Mouse (Mus musculus) left cerebral cortex, postnatal 10 days (tissue): ENCODE measurements around the gene Gli2. TPM values are rescaled to one million over a fixed set of nuclear protein-coding genes. Genes with fewer than 3 reads are reported as not detected.
A peak's percentile ranks its signal among the peaks of the same experiment; 100 is the strongest.

ENCODE experiments used
- DNase-seq, 2 experiments: peaks; one replicate each; pipeline ENCODE4 v3.0.0; 2021 to 2022; ENCODE audit warnings: low spot score in 2 of 2, mixed read lengths in 1 of 2; ENCODE audit errors: extremely low spot score in 1 of 2
- intact Hi-C: fragments of 180-260 bp; cut with DNase I; formaldehyde crosslinking; loops from one replicate; pipeline ENCODE4 v1.15.1; 2025
- total RNA-seq, 2 experiments: library from RNA; stranded (reverse); gene quantifications; 2 replicates each; pipeline ENCODE4 v1.2.3; 2021

The Gli2 gene
- total RNA-seq, 2 experiments from 2014 or later = 2.8 to 3.8 TPM

DNA sequence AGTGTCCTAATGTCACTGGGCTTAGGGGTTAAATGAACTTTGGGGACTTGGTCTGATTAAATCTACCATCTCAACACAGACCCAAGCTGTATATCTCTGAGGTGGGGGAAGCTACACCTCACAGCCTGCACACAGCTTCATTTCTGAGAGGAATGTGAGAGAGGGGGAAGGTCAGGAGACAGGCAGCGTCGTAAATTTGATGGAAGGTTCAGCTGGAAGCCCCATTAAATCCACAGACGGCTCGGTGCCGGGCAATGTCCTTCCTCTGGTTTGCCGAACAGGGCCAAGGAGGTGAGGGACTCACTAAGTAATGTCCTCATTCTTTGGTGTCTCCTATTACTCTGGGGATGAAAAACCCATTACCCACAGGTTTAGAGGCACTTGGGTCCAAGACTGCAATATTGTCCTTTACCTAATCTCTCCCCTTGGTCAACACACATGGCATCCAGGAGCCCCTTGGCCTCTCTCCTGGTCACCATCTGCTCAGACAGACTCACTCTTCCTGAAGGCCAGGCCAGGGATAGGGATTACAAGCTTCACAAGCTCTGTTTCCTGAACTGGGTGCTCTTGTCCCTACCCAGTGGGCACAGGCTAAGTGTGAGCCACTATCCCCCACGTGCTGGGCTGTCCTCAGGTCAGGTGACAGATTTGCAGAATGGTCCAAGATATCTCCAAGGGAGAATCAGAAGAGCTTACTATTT is 135.7 kb downstream of the Gli2 start:
- intact Hi-C loops = no loop called here
- no peak for DNase-seq

DNA sequence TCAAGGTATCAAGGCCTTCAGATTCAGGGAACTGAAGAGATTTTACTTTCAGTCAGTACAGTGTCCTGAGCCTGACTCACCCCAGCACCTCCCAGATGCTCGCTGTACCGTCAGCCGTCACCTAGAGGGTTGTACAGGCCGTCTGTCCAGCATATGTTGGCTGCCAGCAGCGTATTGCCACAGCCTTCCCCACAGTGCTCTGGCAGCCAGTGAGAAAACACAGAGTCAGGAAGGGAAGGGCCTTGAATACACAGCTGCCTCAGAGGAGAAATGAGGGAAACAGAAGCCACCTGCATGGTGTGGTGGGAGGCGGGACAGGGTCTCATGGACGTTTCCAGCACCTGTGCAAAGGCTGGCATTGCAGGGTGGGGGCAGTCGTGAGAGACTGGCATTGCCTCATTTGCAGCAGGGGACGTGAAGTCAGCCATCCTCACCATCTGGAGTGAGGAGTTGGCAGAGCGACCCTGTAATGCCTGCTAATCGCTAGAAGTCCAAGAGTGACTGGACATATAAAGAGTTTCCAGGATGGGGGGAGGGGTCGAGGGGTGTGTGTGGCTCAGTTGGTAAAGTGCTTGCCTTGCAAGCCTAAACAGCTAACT is 136.8 kb downstream of the Gli2 start:
- no peak for DNase-seq
- intact Hi-C loops = no loop called here

DNA sequence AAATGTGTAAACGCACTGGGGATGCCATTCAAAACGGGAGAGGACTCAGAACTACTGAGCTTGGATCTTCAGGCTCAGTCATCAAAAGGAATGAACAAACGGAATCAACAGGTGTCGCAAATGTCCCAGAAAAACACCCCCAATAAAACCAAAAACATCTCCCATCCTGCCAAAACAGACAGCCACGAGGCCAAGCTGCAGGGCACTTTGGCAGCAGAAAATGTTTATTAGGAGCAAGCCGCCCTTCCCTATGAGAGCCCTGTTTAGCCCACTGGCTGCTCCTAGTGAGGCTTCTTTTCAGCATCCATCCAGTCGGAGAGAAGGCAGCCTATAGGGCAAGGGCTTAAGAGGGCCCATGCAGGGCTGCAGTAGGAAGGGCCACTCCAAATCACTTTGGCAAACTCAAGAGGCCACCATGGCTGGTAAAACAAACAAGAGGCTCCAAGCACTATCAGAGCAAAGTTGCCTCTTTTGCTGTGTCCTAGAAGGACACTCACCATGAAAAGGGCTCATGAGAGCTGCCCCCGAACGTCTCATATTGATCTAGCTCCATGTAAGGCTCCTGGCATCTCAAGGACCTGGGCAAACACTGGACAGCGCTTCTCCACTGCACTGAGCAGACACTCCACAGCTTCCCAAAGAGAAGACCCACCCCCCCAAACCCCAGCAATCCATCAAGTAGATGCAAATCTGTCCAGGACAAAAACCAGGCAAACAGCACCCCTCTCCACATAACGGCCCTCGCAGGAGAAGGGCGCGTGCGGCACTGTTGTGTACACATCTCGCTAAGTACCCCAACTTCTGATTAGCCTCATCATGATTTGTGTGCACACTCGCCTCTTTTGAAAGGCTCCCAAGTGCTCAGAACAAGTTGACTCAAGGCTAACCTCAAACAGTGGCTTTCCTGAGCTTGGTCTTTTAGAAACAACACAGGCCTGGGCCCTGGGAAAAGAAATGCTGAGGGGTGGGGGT is 139.7 kb downstream of the Gli2 start:
- no peak for DNase-seq
- intact Hi-C loops = no loop called here

GRCm38 (mm10) chr1:118912929-118913328 is 140.5 kb downstream of the Gli2 start:
- no peak for DNase-seq
- intact Hi-C loops = no loop called here

- intact Hi-C loops = no loop called here
- no peak for DNase-seq
Observed at GRCm38 (mm10) chr1:118911427-118911727, 142.0 kb downstream of the Gli2 start.

DNA sequence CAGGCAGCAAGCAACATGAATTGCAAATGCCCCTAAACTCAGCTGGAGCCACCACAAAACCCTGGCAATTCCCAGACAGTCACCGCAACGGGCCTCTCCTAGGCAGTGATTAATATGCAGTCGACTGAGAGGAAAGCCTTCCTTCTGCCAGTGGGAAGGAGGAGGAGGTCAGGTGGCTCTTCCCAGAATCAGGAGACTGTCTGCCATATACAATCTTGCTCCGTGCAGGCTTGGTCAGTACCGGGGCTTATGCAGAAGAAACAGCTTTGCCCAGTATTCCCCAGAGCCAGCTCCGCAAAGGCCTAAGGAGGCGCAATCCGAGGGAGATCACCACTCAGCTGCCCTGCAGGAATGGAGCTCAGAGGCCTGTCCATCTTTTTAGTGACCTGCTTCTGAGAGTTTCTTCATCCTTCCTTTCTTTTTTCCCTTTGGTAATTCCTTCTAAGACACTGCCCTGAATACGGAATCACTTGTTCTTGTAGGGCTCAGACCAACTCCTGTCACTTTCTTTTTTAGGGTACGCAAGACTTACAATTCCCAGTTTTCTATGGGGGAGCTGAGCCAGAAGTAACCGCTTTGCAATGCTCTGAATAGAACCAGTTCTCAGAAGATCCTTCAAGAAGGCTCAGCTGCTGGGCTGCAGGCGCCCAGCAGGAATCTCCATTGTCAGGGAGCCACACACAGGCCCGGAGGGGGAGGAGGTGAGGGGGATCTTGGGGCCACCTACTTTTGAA is 142.6 kb downstream of the Gli2 start:
- intact Hi-C loops = no loop called here

DNA sequence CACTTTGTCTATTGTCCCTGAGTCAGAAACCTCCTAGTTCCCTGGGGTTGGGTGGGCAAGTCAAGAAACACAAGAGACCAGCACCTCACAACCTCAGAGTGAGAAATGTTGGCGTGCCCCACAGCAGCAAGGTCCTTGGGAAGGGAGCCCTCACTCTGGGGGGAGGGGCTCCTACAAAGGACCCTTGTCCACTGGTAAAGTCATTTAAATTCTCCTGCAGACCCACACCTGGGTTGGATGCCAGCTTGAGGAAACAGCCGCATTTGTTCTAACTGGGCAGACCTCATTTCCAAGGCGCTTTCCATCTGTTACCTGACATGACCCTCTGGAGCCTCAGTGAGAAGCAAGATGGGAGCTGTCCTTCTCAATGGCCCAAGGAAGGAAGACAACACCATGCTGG is 144.4 kb downstream of the Gli2 start:
- DNase-seq = peak; percentile 54 to 58
- intact Hi-C loops = loop anchor here (5.0 kb wide), 1 partner anchor 143 kb away; the partner anchor contains the start of gene Gli2

More for the DNA sequence above, 142.6 kb downstream of the Gli2 start:
- peak in 1 of 2 experiments; percentile 23 for DNase-seq

- intact Hi-C loops = loop anchor here (5.0 kb wide), 1 partner anchor 145 kb away; the partner anchor contains the start of gene Gli2
- DNase-seq = no peak
Observed at GRCm38 (mm10) chr1:118907574-118907973, 145.8 kb downstream of the Gli2 start.

- no peak for DNase-seq
- intact Hi-C loops = loop anchor here (5.0 kb wide), 1 partner anchor 147 kb away; the partner anchor contains the start of gene Gli2
Observed at GRCm38 (mm10) chr1:118905319-118905718, 148.1 kb downstream of the Gli2 start.

DNA sequence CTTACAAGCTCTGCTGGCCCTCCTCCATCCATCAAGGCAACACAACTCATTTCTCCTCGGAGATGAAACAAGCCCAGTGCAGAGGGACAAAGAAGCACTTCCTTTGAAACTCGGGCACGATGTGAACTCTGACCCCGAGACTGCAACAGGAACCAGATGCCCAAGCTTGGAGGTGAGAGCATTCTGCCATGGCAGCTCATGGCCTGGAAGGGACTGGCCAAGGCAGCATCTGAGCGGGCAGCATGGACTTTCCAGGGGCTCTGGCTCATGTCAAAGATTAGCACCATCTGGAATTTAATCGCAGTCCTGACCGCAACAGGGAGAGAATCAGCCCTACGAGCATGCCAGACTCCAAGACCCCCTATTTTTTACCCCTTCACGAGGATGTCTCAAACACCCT is 148.5 kb downstream of the Gli2 start:
- intact Hi-C loops = loop anchor here (5.0 kb wide), 1 partner anchor 147 kb away; the partner anchor contains the start of gene Gli2
- no peak for DNase-seq

GRCm38 (mm10) chr1:118904431-118904830 is 149.0 kb downstream of the Gli2 start:
- intact Hi-C loops = no loop called here
- DNase-seq = no peak

DNA sequence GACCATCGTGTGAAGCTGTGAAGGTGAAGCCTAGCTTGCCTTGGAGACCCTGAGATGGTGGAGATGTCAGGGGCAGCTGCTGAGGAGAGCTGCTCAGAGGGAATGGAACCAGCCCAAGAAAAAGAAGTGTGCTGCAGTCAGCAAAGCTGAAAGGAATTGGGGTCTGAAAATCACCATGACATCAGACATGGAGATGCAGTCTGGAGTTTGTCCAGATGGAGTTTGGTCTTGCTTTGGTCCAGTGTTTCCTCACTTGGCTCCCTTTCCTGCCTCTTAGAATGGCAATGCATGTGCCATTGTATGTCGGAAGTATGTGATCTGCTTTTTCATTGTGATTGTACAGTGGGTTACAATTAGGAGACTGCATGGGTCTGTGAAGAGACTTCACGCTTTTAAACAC is 149.7 kb downstream of the Gli2 start:
- no peak for DNase-seq
- intact Hi-C loops = no loop called here

GRCm38 (mm10) chr1:118901868-118902586 is 151.4 kb downstream of the Gli2 start:
- intact Hi-C loops = no loop called here
- DNase-seq = no peak

DNA sequence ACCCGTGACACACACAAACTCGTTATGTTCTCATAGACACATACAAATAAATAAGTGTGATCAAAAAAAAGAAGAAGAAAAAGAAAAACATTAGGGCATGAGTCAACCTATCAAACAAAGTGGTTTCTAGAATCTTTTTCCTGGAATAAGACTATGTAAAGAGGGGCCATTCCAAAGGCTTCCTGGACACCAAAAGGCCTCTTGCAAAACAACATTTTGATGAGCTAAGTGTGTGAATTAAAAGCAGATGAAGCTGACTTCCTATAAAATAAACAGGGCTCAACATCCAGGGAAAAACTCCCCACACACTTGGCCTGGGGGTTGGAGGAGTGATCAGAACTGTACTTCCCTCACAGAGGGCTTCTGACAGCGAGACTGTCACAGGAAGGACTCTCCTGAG is 155.1 kb downstream of the Gli2 start:
- DNase-seq = no peak
- intact Hi-C loops = no loop called here

DNA sequence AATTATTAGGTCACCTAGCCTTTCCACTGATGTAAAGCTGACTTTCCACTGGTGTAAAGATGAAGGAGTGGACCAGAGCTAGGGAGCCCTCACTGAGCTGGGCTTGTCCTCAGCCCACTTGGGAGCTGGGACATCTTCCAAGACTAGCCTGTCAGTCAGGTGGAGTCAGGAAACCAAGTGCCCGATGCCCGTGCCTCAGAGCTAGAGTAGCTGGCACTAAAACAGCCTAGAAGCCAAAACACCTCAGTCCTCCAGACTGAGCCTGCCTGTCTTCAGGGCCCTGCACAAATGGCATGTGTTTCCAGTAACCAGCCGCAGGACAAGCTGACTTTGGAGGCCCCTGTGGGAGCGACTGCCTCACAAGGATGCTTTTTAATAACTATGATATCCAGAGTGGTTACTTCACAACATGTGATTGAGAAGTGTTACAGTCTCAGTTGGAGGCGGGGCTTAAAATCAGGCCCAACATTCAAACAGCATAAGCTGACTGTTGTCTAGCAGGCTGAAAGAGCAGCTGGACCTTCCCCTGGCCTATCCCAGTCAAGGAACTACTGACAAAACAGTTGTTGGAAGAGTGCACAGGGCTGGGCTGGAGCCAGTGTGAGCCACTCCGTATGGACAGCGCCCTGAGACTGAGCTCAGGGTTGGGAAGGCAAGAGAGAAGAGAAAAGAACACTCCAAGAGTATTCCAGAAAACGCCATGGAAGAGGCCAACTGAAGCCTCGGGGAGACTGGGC is 158.2 kb downstream of the Gli2 start:
- DNase-seq = no peak
- intact Hi-C loops = no loop called here

- intact Hi-C loops = no loop called here
- no peak for DNase-seq
Observed at GRCm38 (mm10) chr1:118891395-118891794, 162.0 kb downstream of the Gli2 start.

DNA sequence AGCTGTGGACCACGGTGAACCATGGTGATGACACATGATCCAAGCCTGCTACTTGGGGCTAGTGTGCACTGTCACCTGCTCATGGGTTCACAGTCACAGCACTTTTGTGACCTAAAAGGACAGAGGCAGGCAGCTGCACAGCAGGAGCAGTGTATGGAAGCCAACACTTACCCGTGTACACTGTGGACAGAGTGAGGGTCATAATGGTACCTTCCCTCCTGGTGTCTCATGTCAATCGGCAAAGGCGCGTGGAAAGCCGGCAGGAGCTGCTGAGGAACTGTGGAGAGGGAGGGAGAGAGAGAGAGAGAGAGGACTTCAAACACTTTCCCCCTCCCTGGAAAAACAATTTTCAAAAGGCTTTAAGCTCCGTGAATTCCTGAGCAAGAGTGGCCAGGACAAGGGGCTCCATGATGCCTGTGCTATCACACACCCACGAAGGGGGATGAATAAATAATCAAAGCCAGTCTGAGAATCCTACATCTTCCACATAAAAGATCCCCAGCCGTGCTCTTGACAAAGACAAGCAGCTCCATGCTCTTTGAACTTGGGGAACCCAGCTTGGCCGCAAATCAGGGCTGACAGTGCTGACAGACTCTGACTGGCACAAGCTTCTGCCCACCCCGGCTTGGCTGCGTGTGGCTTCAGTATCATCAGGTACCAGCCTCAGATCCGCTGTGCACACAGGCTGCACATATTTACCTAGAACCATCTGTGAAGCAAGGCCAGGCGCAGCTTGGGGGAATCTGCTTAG is 163.1 kb downstream of the Gli2 start:
- no peak for DNase-seq
- intact Hi-C loops = no loop called here
